Mouse (Mus musculus) T-helper 1 cell (primary cell): Measurements from ENCODE around the gene 1700003E16Rik.

ENCODE experiments used
- in situ Hi-C: fragments of 300-600 bp; cut with MboI, MseI; formaldehyde crosslinking; loops from one replicate; pipeline ENCODE4 v1.15.1; 2025; ENCODE audit warnings: high pct_unique_total_duplicates

Gene 1700003E16Rik

GRCm38 (mm10) chr6:83159456-83159855 lies 3.3 kb downstream of the 1700003E16Rik start:
- in situ Hi-C loops: loop anchor here (5.0 kb wide), 1 partner anchor 52 kb away; the partner anchor contains the start of gene Mrpl53

- in situ Hi-C loops: no loop called here
Observed at GRCm38 (mm10) chr6:83161442-83161841, 5.2 kb downstream of the 1700003E16Rik start.

DNA sequence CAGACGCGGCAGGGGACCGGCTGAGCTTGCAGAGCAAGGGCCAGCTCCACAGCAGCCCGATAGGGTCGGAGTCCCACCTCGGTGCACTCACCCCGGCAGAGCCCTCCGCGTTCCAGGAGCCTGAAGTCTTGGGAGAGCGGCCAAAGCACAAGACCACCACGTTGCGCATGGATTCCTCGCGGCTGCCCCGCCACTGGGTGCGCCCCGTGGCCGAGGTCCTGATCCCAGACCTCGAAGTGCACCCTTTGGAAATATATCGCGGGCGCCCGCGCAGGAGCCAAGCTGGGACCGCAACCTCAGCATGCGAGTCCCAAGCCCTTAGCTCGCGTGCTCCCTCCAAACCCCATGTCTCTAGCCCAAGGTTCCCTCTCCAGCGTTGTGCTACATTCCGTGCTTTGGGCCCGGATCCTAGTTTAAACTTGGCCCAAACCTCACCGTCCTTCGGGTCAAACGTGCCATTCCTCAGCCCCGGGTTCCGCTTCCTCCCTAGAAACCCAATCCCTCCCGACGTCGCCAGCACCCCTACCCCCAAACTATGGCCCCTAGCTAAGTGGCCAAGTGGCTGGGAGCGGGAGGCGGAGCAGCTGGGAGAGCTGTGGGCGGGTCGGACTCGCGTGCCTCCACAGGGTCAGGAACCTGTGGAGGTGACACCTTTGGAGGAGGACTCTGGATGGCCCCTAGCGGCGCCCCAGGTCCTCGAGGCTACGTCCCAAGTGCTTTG lies 5.9 kb downstream of the 1700003E16Rik start:
- in situ Hi-C loops: no loop called here

- in situ Hi-C loops: no loop called here
Observed at GRCm38 (mm10) chr6:83162701-83163100, 6.5 kb downstream of the 1700003E16Rik start.

DNA sequence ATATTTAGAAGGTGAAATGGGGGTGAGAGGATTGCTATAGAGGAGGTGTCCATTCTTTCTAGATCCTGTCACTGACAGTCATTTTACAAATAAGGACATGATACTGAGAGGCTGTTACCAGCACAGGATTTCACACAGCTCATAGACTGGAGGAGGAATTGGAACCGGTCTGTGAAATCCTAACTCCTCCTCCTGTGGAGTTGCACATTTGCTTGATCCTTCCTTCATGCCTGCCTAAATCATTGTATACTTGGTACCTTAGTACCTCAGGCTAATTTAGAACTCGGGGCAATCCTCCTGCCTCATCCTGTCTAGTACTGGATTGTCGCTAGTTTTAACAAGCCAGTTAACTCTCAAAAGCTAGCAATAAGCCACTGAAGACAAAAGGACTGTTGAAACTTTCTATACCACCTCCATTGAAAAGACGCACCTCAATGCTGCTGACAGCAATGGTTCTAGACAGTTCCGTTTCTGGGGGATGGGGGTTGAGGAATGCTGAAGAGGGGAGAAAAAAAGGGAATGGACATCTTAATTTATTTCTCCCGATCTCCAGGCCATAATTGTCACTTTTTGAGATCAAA lies 8.9 kb downstream of the 1700003E16Rik start:
- in situ Hi-C loops: no loop called here

DNA sequence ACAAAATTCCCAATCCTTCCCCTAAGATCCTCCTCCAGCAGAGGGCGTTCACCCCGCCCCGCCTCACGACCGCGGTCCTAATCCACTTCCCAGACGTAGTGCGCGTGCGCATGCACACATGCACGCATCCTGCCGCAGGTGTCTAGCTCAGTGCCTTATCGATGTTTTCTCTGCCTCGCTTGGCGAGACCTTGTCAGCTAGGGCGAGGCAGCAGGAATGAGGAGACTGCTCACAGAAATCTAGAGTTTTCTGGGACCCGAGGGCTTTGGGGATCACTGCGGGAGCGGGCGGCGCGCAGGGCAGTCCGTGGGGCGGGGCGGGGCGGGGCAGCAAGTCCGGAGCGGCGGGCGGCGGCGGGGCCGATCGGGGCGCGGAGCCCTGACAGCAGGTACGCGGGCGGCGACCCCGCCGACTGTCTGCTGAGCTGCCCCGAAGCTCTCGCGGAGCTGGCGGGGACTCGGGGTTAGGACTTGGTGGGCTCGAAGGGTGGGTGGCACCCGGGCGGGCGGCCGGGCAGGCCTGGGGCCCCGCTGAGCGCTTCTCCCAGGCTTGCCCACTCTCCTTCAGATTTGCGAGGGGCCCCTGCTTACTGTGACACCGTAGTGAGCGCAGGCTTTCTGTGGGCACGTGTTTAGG lies 9.5 kb downstream of the 1700003E16Rik start, which contains the start of gene Dctn1:
Dctn1 (plus strand) TSS at position 314 of the 636 bp plus-strand sequence.
- in situ Hi-C loops: no loop called here

- in situ Hi-C loops: no loop called here
Observed at GRCm38 (mm10) chr6:83166243-83166630, 10.0 kb downstream of the 1700003E16Rik start.

GRCm38 (mm10) chr6:83169872-83170271 lies 13.7 kb downstream of the 1700003E16Rik start:
- in situ Hi-C loops: no loop called here

- in situ Hi-C loops: no loop called here
Observed at GRCm38 (mm10) chr6:83171063-83171462, 14.9 kb downstream of the 1700003E16Rik start.

GRCm38 (mm10) chr6:83172240-83172920 lies 16.2 kb downstream of the 1700003E16Rik start:
- in situ Hi-C loops: no loop called here

DNA sequence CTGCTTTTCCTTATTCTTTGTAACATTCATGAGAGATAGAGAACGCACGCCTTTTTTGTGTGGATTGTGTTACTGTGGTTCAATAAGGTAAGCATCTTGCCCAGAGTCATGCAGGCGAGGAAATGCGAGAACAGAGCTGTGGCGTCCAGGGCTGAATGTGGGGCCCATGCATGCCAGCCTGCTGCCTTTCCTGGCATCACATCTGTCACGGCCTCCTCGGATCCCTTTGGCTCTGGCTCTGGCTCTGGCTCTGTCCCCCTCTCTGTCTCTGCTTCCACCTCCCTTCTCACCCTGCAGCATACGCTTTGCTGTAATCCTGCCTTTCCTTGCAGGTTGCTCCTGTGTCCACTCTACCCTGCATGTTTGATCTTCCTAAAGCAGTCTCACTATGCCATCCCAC lies 19.8 kb downstream of the 1700003E16Rik start:
- in situ Hi-C loops: no loop called here

- in situ Hi-C loops: no loop called here
Observed at GRCm38 (mm10) chr6:83179390-83180117, 23.4 kb downstream of the 1700003E16Rik start.

DNA sequence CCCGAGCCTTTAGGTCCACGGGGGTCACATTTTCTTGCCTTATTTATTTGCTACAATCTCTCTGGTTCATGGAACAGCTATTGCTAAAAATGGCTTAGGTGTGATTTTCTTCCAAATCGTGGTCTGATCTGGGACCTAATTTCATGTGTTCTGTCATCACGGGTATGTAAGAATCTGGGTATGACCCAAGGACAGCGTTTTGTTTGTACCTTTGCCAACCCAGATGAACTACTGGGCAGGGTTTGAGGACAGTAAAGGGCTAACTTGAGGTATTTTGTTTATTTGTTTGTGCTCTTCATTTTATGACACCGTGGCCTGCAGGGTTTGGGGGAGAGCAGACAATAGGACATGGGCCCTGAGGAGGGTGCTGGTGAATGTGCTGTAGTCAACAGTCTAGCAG lies 24.4 kb downstream of the 1700003E16Rik start:
- in situ Hi-C loops: no loop called here

DNA sequence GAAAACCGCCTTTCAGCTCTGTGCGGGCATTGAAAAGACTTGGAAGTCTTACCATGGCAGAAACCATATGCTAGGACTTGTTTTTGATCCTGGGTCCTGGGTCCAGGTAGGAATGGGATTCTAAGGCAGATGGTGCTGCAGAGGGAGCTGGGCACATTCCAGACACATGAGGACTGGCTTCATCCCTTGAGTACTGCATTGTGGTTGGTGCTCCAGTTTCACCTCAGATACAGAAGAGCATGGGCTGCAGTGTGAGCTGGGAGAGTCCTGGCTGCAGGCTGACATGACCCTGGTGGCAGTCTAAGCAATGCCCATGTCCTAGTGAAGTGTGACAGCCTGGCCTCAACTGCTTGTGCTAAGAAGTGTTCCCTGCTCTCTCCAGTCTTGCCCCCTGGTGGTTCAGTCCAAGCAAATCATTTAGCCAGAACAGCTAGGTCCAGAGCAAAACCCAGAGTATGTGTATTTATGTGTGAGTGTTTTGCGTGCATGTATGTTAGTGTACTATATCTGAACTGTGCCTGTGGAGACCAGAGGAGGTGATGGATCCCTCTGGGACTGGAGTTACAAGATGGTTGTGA lies 28.7 kb downstream of the 1700003E16Rik start:
- in situ Hi-C loops: no loop called here

DNA sequence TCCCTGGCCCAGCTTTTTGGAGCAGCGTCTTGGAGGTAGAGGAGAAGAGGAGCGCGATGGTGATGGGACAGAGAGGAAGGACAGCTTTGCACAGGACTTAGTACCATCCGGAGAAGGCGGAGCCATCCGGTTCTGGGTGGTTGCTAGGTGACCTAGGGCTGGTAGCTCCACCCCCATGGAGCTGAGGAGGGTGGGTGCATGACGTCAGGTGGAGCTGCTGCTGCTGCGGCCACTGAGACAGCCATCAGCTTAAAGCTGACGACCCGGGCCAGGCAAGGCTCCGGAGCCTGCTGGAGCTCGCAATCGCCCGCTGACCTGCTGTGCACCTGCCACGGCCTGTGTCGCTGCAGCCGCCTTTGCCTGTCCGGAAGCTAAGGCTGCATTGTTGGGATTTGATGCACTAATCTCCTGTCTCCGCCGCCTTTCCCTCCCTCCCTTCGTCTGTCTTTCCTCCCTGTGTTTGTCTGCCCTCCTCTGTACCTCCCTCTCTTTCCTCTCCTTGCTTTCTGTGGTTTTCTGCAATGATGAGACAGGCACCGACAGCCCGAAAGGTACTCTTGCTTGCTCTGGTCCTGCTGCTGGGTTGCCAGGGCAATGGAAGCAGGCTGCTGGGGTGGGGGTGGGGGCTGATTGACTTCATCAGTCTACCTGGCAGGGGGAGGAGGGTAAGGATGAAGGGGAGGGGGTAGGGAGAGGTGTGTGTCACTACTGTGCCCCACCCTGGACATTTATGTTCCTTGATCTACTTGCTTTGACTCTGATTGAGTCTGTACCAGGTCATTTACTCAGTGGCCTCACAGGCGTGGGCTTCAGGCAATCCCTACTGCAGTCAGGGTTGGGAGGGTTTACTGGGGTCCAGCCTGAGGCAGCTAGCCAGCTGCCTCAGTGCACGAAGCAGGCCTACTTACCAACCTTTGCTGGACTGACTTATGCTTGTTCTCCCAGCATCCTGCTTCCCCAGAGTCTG lies 30.0 kb downstream of the 1700003E16Rik start:
- in situ Hi-C loops: no loop called here

DNA sequence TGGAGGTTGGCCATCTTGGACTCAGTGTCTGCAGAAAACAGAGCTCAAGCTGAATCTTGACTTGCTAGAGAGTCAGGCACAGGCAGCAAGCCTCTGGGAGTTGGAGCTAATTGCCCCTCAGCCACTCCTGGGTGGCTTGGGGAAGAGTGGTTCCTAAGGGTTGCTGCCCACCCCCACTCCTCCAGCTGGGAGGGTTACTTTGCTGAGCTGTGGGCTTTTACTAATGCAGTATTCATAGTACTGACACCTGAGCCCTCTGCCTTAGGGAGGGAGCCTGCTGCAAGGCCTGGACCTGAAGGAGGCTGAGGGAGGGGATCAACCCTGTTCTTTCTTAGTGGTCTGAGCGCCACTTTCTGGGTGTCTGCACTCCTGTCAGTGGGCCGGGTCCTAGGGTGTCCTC lies 30.7 kb downstream of the 1700003E16Rik start:
- in situ Hi-C loops: no loop called here

DNA sequence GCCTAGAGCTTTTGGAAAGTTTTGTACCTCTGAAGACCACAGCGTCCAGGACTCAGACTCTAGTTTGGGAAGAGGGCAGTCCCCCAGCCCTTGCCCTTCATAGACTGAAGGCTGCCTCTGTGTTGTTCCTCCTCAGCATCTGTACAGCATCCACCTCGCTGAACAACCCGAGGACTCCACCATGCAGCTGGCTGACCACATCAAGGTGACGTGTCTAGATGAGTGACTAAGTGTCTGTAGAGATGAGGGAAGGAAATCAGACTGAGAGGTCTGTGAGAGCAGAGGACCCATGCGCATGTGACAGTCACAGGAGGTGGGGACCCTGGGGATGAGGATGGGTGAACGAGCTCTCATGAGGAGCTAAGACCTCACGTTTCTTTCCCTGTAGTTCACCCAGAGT lies 37.4 kb downstream of the 1700003E16Rik start:
- in situ Hi-C loops: loop anchor here (10.0 kb wide), 1 partner anchor 341 kb away; the partner anchor contains the start of gene Actg2

DNA sequence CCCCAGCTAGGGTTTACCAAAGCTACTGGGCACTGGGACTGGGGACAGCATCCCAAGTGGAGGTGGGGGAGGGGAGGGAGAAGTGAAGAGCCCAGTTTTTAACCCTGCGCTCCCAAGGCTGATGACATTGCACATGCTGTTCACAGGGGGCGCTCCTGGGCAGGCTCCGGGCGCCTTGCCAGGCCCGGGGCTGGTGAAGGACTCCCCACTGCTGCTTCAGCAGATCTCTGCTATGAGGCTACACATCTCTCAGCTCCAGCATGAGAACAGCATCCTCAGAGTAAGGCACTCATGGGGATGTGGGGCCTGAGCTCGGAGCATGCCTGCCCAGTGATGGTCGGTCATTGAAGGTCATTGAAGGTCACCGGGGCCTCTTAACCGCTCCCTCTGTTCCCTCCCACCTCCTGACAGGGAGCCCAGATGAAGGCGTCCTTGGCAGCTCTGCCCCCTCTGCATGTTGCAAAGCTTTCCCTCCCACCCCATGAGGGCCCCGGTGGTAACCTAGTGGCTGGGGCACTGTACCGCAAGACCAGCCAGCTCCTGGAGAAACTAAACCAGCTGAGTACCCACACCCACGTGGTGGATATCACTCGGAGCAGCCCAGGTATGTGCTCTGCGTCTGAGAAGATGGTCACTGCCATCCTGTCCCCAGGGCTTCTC lies 41.3 kb downstream of the 1700003E16Rik start:
- in situ Hi-C loops: loop anchor here (10.0 kb wide), 1 partner anchor 337 kb away; the partner anchor contains the start of gene Actg2

DNA sequence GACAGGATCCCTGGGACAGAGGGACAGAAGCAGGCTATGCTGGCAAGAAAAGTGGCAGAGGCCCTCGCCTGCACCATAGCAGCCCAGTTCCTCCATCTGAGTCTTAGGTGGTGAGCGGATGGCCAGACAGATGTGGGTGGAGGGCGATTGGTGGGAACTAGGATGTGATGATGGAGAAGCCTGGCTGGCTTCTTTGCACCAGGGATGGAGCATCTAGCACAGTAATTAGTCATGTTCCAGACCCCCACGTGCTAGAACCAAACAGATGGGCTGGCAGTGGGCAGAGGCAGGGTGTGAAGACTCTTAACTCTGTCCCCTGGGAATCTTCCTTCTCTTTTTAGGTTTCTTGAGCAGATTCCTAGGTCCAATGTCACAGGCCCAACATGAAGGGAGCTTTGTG lies 47.1 kb downstream of the 1700003E16Rik start:
- in situ Hi-C loops: no loop called here
